Mouse (Mus musculus) erythroblast, adult 5-6 weeks (primary cell): ENCODE results near the gene C9orf72. TPM values are rescaled to one million over a fixed set of nuclear protein-coding genes. Genes with fewer than 3 reads are reported as not detected.

Source experiments
- ATAC-seq: replicated peaks from 2 replicates; pipeline ENCODE4 v1.8.0; 2016; ENCODE audit warnings: moderate number of reproducible peaks, mild to moderate bottlenecking, moderate TSS enrichment, inconsistent platforms; ENCODE audit not compliant: poor library complexity, low FRiP score, severe bottlenecking
- total RNA-seq, 2 experiments: library from RNA; stranded (forward) in 1 of 2; stranded (reverse) in 1 of 2; fragments of 150-400 nt in 1 of 2; fragments of 200-764, 138-1000 nt in 1 of 2; gene quantifications; 2 replicates each; pipeline versions ENCODE4 v1.2.3 to v1.2.4; 2015 to 2017; ENCODE audit warnings: low replicate concordance in 2 of 2

Gene C9orf72
- total RNA-seq, 2 experiments from 2014 or later = 2.1 to 5.5 TPM

GRCm38 (mm10) chr4:35143472-35144102 lies 82.4 kb downstream of the C9orf72 start:
- ATAC-seq = no peak

Other genes starting within 250 kb of the C9orf72 start
- gene Ifnk, start 74.1 kb downstream of the C9orf72 start, total RNA-seq (2015; ENCODE audit: low replicate concordance) = not detected in 2 replicates
- not detected in 2 replicates for gene Ifnk, start 74.1 kb downstream of the C9orf72 start, total RNA-seq (2017; ENCODE audit: low replicate concordance)
- 0.19 and 1.3 TPM in 2 replicates for gene Mob3b, start 68.7 kb downstream of the C9orf72 start, total RNA-seq (2015; ENCODE audit: low replicate concordance)
- gene Mob3b, start 68.7 kb downstream of the C9orf72 start, total RNA-seq (2017; ENCODE audit: low replicate concordance) = 0.98 and 1.2 TPM in 2 replicates